Mouse (Mus musculus) cortical plate, adult 2 months (tissue): ENCODE data around the gene Tulp1. TPM values are rescaled to one million over a fixed set of nuclear protein-coding genes. Genes with fewer than 3 reads are reported as not detected.

Experiments used
- H3K27ac ChIP-seq: fragments of 200-500 bp; 2 replicates; pipeline ENCODE4 v1.5.1; 2012; ENCODE audit warnings: low read length, control low read depth, inconsistent platforms; ENCODE audit not compliant: insufficient read depth
- H3K4me1 ChIP-seq: fragments of 200-500 bp; 2 replicates; pipeline ENCODE4 v1.6.1; 2011; ENCODE audit warnings: low read length; ENCODE audit not compliant: control insufficient read depth, insufficient read depth
- H3K4me3 ChIP-seq: fragments of 200-500 bp; 2 replicates; pipeline ENCODE4 v1.5.1; 2011; ENCODE audit warnings: mild to moderate bottlenecking, low read length, control low read depth; ENCODE audit not compliant: insufficient read depth
- CTCF ChIP-seq: fragments of 200-500 bp; IDR thresholded peaks from 2 replicates; pipeline ENCODE4 v1.5.1; 2011; ENCODE audit warnings: mild to moderate bottlenecking, control low read depth, low read length; ENCODE audit not compliant: insufficient read depth; ENCODE audit errors: extremely low read depth
- POLR2A ChIP-seq: fragments of 200-500 bp; IDR thresholded peaks from 2 replicates; pipeline ENCODE4 v1.6.1; 2011; ENCODE audit warnings: mild to moderate bottlenecking, low read length, control low read depth; ENCODE audit not compliant: insufficient read depth; ENCODE audit errors: extremely low read depth
- polyA plus RNA-seq: library from polyadenylated mRNA; depleted of rRNA; stranded (reverse); fragments of >200 nt; gene quantifications from 2 replicates; pipeline ENCODE4 v1.2.3, GENCODE M21; 2012

The Tulp1 gene
- polyA plus RNA-seq, 1 experiment: not detected

DNA sequence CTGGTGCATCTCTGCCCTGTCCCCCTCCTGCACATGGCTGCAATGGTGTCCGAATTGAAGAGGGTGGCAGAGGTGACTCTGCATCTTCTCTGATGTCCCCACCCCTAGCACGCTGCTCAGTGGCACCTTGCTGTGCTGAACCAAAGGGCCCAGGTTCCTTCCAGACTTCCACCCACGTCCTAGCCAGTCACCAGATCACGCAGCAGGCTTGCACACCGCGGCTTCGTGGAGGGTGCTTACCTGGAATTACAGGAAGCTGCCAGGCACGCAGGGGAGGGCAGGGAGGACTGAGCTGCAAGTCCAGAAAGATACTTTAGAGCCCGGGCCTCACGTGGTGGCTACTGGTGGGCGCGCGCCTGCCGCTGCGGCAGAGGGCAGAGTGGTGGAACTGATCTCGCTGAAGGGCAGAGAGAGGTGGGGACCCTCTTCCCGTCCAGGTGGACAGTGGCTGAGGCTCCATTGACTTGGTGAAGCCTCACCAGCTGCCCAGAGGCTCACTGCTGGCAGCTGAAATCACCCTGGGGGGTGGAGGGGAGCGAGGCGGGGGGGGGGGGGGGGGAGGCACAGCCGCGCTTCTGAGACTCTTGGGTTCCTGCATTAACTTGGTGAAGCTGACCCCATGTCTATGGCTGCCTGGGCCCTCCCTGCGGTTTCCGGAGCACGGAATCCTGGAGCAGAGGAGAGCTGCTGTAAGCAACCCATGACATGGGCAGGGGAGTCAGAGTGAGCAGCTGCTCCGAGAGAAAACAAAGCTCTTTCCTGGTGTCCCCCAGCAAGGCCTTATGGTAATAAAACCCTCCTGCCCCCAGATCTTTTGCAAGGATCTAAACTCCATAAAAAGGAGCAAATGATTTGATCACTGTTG lies 26.8 kb upstream of the Tulp1 start:
- no peak for TF ChIP-seq CTCF
- no peak for TF ChIP-seq POLR2A
- Histone ChIP-seq H3K4me3 (no peak overlapping the region), H3K27ac (no peak overlapping the region), H3K4me1 (no peaks in the 10 kb centered on the region)

GRCm38 (mm10) chr17:28388534-28388933 lies 23.5 kb upstream of the Tulp1 start:
- H3K4me1 ChIP-seq: no peaks in the 10 kb centered on the region
- TF ChIP-seq CTCF: no peak
- no peak for TF ChIP-seq POLR2A
- H3K4me3 ChIP-seq: no peak overlapping the region
- no peak overlapping the region for H3K27ac ChIP-seq

- TF ChIP-seq CTCF: peak; percentile 80
- TF ChIP-seq POLR2A: no peak
- Histone ChIP-seq H3K4me3 (no peak overlapping the region), H3K4me1 (no peaks in the 10 kb centered on the region), H3K27ac (no peak overlapping the region)
These were observed 21.3 kb upstream of the Tulp1 start for GRCm38 (mm10) chr17:28386150-28386905.

GRCm38 (mm10) chr17:28384298-28384697 lies 19.3 kb upstream of the Tulp1 start:
- Histone ChIP-seq H3K27ac (no peak overlapping the region), H3K4me1 (no peaks in the 10 kb centered on the region)
- TF ChIP-seq POLR2A (no peak), CTCF (no peak)

GRCm38 (mm10) chr17:28380255-28380654 lies 15.2 kb upstream of the Tulp1 start:
- Histone ChIP-seq H3K27ac (no peak overlapping the region), H3K4me3 (no peak overlapping the region), H3K4me1 (no peaks in the 10 kb centered on the region)
- TF ChIP-seq POLR2A (no peak), CTCF (no peak)

More at GRCm38 (mm10) chr17:28384298-28384697, 19.3 kb upstream of the Tulp1 start:
- no peak overlapping the region for H3K4me3 ChIP-seq

- H3K27ac ChIP-seq: no peak overlapping the region
- no peaks in the 10 kb centered on the region for H3K4me1 ChIP-seq
- TF ChIP-seq CTCF (no peak), POLR2A (no peak)
- H3K4me3 ChIP-seq: no peak overlapping the region
These were observed 10.6 kb upstream of the Tulp1 start for GRCm38 (mm10) chr17:28375592-28376061.

DNA sequence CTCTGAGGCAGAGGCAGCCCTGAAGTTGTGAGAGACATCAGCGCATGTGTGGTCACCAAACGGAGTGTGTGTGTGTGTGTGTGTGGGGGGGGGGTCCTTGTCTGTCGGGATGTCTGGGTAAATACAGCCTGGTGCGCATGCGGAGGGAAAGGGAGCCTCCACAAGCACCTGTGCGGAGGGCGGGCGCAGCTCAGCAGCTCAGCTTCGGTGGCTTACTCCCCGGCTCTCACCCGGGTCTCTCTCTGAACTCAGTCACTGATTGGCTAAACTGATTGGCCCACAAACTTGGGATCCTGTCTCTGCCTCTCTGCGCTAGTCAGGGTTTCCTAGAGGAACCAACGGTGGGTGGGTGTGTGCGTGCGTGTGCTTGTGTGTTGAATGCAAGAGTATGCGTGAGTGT lies 9.5 kb upstream of the Tulp1 start:
- H3K4me3 ChIP-seq: no peak overlapping the region
- H3K27ac ChIP-seq: no peak overlapping the region
- no peaks in the 10 kb centered on the region for H3K4me1 ChIP-seq
- TF ChIP-seq POLR2A (no peak), CTCF (no peak)

- Histone ChIP-seq H3K27ac (no peak overlapping the region), H3K4me1 (no peaks in the 10 kb centered on the region), H3K4me3 (no peak overlapping the region)
- TF ChIP-seq CTCF (peak; percentile 39; the same call in 1 of the 2 replicates), POLR2A (no peak)
These were observed 8.8 kb upstream of the Tulp1 start for GRCm38 (mm10) chr17:28373821-28374220.

GRCm38 (mm10) chr17:28371941-28372340 lies 6.9 kb upstream of the Tulp1 start:
- H3K27ac ChIP-seq: no peak overlapping the region
- H3K4me3 ChIP-seq: no peak overlapping the region
- TF ChIP-seq CTCF (no peak), POLR2A (no peak)
- H3K4me1 ChIP-seq: no peaks in the 10 kb centered on the region

- H3K4me1 ChIP-seq: no peaks in the 10 kb centered on the region
- TF ChIP-seq POLR2A (no peak), CTCF (no peak)
- no peak overlapping the region for H3K4me3 ChIP-seq
- H3K27ac ChIP-seq: no peak overlapping the region
These were observed 6.3 kb upstream of the Tulp1 start for GRCm38 (mm10) chr17:28371286-28371685.
